Mouse (Mus musculus) myocyte (in vitro differentiated cells): ENCODE data around the gene Sdccag8. TPM values are rescaled to one million over a fixed set of nuclear protein-coding genes. Genes with fewer than 3 reads are reported as not detected.

Experiments used
- H3K27me3 ChIP-seq: one replicate; pipeline ENCODE4 v1.6.1; 2011; ENCODE audit not compliant: control insufficient read depth, insufficient read depth, insufficient read length
- H3K36me3 ChIP-seq: one replicate; pipeline ENCODE4 v1.6.1; 2011; ENCODE audit not compliant: control insufficient read depth, insufficient read depth
- H3K4me2 ChIP-seq: one replicate; pipeline ENCODE4 v1.6.1; 2011; ENCODE audit warnings: low read depth, control low read depth
- H3K4me3 ChIP-seq: one replicate; pipeline ENCODE4 v1.5.1; 2011; ENCODE audit warnings: mild to moderate bottlenecking, control low read depth, moderate library complexity
- H3K79me2 ChIP-seq: one replicate; pipeline ENCODE4 v1.6.1; 2011; ENCODE audit not compliant: control insufficient read depth, insufficient read depth
- H3ac ChIP-seq: one replicate; pipeline ENCODE4 v1.6.1; 2011; ENCODE audit not compliant: control insufficient read depth, insufficient read length
- CEBPB ChIP-seq: IDR thresholded peaks from 2 replicates; pipeline ENCODE4 v1.6.1; 2011; ENCODE audit warnings: mild to moderate bottlenecking, moderate library complexity; ENCODE audit not compliant: poor library complexity, insufficient read depth, severe bottlenecking
- E2F4 ChIP-seq: IDR thresholded peaks from one replicate; pipeline ENCODE4 v1.6.1; 2011; ENCODE audit warnings: mild to moderate bottlenecking, control low read depth, moderate library complexity; ENCODE audit not compliant: insufficient read depth
- MAX ChIP-seq: IDR thresholded peaks from one replicate; pipeline ENCODE4 v1.6.1; 2011; ENCODE audit warnings: low read depth, mild to moderate bottlenecking, control low read depth
- MYOD1 ChIP-seq, 3 experiments: IDR thresholded peaks; one replicate each; pipeline ENCODE4 v1.6.1; 2011; ENCODE audit warnings: control low read depth in 2 of 3, low read depth in 2 of 3, mild to moderate bottlenecking in 2 of 3, moderate library complexity in 1 of 3; ENCODE audit not compliant: insufficient read length in 2 of 3, control insufficient read depth in 1 of 3
- MYOG ChIP-seq, 3 experiments: IDR thresholded peaks; one replicate each; pipeline ENCODE4 v1.6.1; 2011; ENCODE audit warnings: control low read depth in 2 of 3, low read depth in 2 of 3, mild to moderate bottlenecking in 2 of 3; ENCODE audit not compliant: insufficient read length in 2 of 3, control insufficient read depth in 1 of 3, insufficient read depth in 1 of 3
- POLR2A ChIP-seq: IDR thresholded peaks from one replicate; pipeline ENCODE4 v1.6.1; 2011; ENCODE audit warnings: low read depth, mild to moderate bottlenecking, control low read depth, moderate library complexity; ENCODE audit not compliant: insufficient read length
- POLR2AphosphoS2 ChIP-seq: IDR thresholded peaks from one replicate; pipeline ENCODE4 v1.6.1; 2011; ENCODE audit warnings: low read depth, control low read depth; ENCODE audit not compliant: insufficient read length
- REST ChIP-seq: IDR thresholded peaks from one replicate; pipeline ENCODE4 v1.6.1; 2011; ENCODE audit warnings: mild to moderate bottlenecking, control low read depth, moderate library complexity; ENCODE audit not compliant: insufficient read depth, insufficient read length
- SRF ChIP-seq: IDR thresholded peaks from one replicate; pipeline ENCODE4 v1.6.1; 2011; ENCODE audit warnings: low read depth; ENCODE audit not compliant: control insufficient read depth, insufficient read length
- TCF12 ChIP-seq: IDR thresholded peaks from one replicate; pipeline ENCODE4 v1.6.1; 2011; ENCODE audit warnings: mild to moderate bottlenecking, control low read depth; ENCODE audit not compliant: poor library complexity, insufficient read depth, severe bottlenecking
- TCF3 ChIP-seq: IDR thresholded peaks from one replicate; pipeline ENCODE4 v1.6.1; 2011; ENCODE audit warnings: low read depth, control low read depth; ENCODE audit not compliant: insufficient read length
- USF1 ChIP-seq: IDR thresholded peaks from one replicate; pipeline ENCODE4 v1.6.1; 2011; ENCODE audit warnings: low read depth, mild to moderate bottlenecking, control low read depth, moderate library complexity
- polyA plus RNA-seq: library from polyadenylated mRNA; unstranded; fragments of >200 nt; fragmentation: generic; extraction: Trizol; gene quantifications from one replicate; pipeline ENCODE4 v1.2.1, GENCODE M21; 2012; ENCODE audit warnings: missing spikeins

Gene Sdccag8
- polyA plus RNA-seq, 1 experiment, result 8.4 TPM

- Histone ChIP-seq H3K27me3 (no peaks in the 10 kb centered on the region), H3K4me3 (no peak overlapping the region), H3K36me3 (no peaks in the 10 kb centered on the region), H3K79me2 (no peaks in the 10 kb centered on the region), H3ac (no peak overlapping the region), H3K4me2 (peak overlapping the region; percentile 70)
- no peak for TF ChIP-seq SRF
- no peak for TF ChIP-seq MAX
- no peak for TF ChIP-seq TCF3
- no peak for TF ChIP-seq USF1
- no peak for TF ChIP-seq MYOG (IDR thresholded peaks at IDR 0.05; ENCODE audit: control insufficient read depth in 1 of 3, insufficient read depth in 1 of 3, insufficient read length in 2 of 3, low read depth in 2 of 3)
- no peak for TF ChIP-seq POLR2AphosphoS2
Measured at GRCm38 (mm10) chr1:177013313-177013712, 198.9 kb downstream of the Sdccag8 start.

GRCm38 (mm10) chr1:177013776-177014175 lies 199.3 kb downstream of the Sdccag8 start:
- Histone ChIP-seq H3ac (no peak overlapping the region), H3K27me3 (no peaks in the 10 kb centered on the region), H3K36me3 (no peaks in the 10 kb centered on the region), H3K79me2 (no peaks in the 10 kb centered on the region), H3K4me3 (no peak overlapping the region), H3K4me2 (peak overlapping the region; percentile 70)
- TF ChIP-seq POLR2AphosphoS2 (no peak), TCF3 (no peak), E2F4 (no peak), MYOG (IDR thresholded peaks at IDR 0.05; ENCODE audit: control insufficient read depth in 1 of 3, insufficient read depth in 1 of 3, insufficient read length in 2 of 3, low read depth in 2 of 3) (peak in 1 of 3 experiments; percentile 38), POLR2A (no peak), TCF12 (no peak), USF1 (no peak), SRF (no peak), MYOD1 (IDR thresholded peaks at IDR 0.05; ENCODE audit: control insufficient read depth in 1 of 3, insufficient read length in 2 of 3, low read depth in 2 of 3) (peak in 1 of 3 experiments; percentile 34), REST (no peak), CEBPB (peak; percentile 60)

GRCm38 (mm10) chr1:177014346-177014745 lies 199.9 kb downstream of the Sdccag8 start:
- H3K4me3 ChIP-seq, result no peak overlapping the region
- no peaks in the 10 kb centered on the region for H3K27me3 ChIP-seq
- no peak overlapping the region for H3ac ChIP-seq
- H3K4me2 ChIP-seq, result peak overlapping the region; percentile 70
- no peaks in the 10 kb centered on the region for H3K36me3 ChIP-seq
- TF ChIP-seq MAX, result no peak
- peak; percentile 10 for TF ChIP-seq TCF12
- TF ChIP-seq MYOG (IDR thresholded peaks at IDR 0.05; ENCODE audit: control insufficient read depth in 1 of 3, insufficient read depth in 1 of 3, insufficient read length in 2 of 3, low read depth in 2 of 3), result peak in 1 of 3 experiments; percentile 20
- no peak for TF ChIP-seq TCF3
- TF ChIP-seq CEBPB, result peak; percentile 23; the same call in 1 of the 2 replicates
- TF ChIP-seq MYOD1 (IDR thresholded peaks at IDR 0.05; ENCODE audit: control insufficient read depth in 1 of 3, insufficient read length in 2 of 3, low read depth in 2 of 3), result peak in 2 of 3 experiments; percentile 1 to 46
- no peaks in the 10 kb centered on the region for H3K79me2 ChIP-seq

- no peak overlapping the region for H3ac ChIP-seq
- H3K27me3 ChIP-seq, result no peaks in the 10 kb centered on the region
- H3K4me2 ChIP-seq, result peak overlapping the region; percentile 70
- no peak for TF ChIP-seq USF1
- no peak for TF ChIP-seq POLR2A
- TF ChIP-seq SRF, result no peak
- TF ChIP-seq POLR2AphosphoS2, result peak; percentile 23
- no peak for TF ChIP-seq MAX
- peak; percentile 66; the same call in 1 of the 2 replicates for TF ChIP-seq CEBPB
- TF ChIP-seq TCF3, result no peak
- no peak for TF ChIP-seq TCF12
- no peak for TF ChIP-seq E2F4
- no peak for TF ChIP-seq REST
- TF ChIP-seq MYOG (IDR thresholded peaks at IDR 0.05; ENCODE audit: control insufficient read depth in 1 of 3, insufficient read depth in 1 of 3, insufficient read length in 2 of 3, low read depth in 2 of 3), result peak in 1 of 3 experiments; percentile 14
- peak in 2 of 3 experiments; percentile 11 to 60 for TF ChIP-seq MYOD1 (IDR thresholded peaks at IDR 0.05; ENCODE audit: control insufficient read depth in 1 of 3, insufficient read length in 2 of 3, low read depth in 2 of 3)
- no peak overlapping the region for H3K4me3 ChIP-seq
- no peaks in the 10 kb centered on the region for H3K79me2 ChIP-seq
- no peaks in the 10 kb centered on the region for H3K36me3 ChIP-seq
Measured at GRCm38 (mm10) chr1:177014921-177015439, 200.5 kb downstream of the Sdccag8 start.

DNA sequence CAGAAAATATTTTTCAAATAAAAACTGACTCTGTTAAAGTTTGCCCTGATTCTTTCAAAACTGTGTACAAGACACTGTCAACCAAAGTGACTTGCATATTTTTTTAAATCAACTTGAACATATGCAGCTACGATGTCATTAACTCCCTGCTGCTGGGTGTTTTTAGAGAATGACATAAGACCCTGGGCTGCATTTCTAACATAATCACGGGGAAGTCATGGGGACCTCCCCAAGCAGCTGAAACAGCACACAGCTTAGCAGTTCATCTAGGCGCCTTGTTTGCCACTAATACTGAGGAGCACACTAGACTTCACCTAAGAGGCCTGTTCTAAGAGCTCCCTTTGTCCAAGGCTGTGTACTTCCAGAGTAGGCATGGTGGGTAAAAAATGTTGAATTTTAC lies 201.5 kb downstream of the Sdccag8 start:
- H3K36me3 ChIP-seq, result no peaks in the 10 kb centered on the region
- H3ac ChIP-seq, result no peak overlapping the region
- peak overlapping the region; percentile 70 for H3K4me2 ChIP-seq
- no peaks in the 10 kb centered on the region for H3K27me3 ChIP-seq
- TF ChIP-seq MYOD1 (IDR thresholded peaks at IDR 0.05; ENCODE audit: control insufficient read depth in 1 of 3, insufficient read length in 2 of 3, low read depth in 2 of 3) (peak in 2 of 3 experiments; percentile 38 to 79), REST (no peak), MYOG (IDR thresholded peaks at IDR 0.05; ENCODE audit: control insufficient read depth in 1 of 3, insufficient read depth in 1 of 3, insufficient read length in 2 of 3, low read depth in 2 of 3) (peak in 2 of 3 experiments; percentile 19 to 46)
- no peaks in the 10 kb centered on the region for H3K79me2 ChIP-seq
- no peak overlapping the region for H3K4me3 ChIP-seq
